Mouse (Mus musculus) left cerebral cortex, postnatal 25 days (tissue): ENCODE measurements at regions not wholly inside any gene's neighbourhood (a gene's known extent, or its start where the extent isn't known, plus 50 kb on each side); places are given as distances from the start of the nearest gene placed in this dataset.

Source experiments
- DNase-seq, 2 experiments: peaks; one replicate each; pipeline ENCODE4 v3.0.0; 2022; ENCODE audit warnings: low spot score in 2 of 2, mixed read lengths in 1 of 2
- intact Hi-C: fragments of 180-260 bp; cut with DNase I; formaldehyde crosslinking; loops from one replicate; pipeline ENCODE4 v1.15.1; 2025

DNA sequence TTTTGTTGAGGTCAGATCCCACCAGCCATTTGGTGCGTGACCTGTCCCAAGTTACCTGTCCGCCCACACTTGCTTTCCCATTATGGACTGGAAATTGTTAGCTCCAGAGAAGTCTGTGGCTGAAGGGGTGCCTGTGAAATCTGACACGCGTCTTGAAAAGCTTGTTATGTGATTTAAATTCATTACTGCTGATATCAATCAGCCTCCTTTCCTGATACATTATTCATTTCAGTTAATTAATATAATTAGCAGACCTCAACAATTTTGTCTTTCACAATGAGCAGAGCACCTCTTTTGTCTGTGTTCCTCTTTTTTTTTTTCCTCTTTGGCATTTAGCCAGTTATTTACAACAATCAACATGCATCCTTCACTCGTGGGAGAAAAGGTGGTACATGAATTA, 58.6 kb upstream of the Grip1 start:
- intact Hi-C loops: no loop called here
- DNase-seq: no peak

DNA sequence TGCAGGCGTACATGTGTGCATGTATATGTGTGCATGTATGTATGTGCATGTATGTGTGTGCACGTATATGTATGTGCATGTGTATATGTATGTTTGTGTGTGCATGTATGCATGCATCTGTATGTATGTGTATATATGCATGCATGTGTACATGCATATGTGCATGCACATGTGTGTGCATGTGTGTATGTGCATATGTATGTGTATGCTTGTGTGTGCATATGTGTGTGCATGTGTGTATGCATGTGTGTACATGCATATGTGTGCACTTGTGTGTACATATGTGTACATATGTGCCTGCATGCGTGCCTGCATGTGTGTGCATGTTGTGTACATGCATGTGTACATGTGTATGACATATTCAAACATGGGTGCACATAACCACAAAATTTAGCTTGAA, 65.7 kb upstream of the Grip1 start:
- intact Hi-C loops: no loop called here
- no peak for DNase-seq

DNA sequence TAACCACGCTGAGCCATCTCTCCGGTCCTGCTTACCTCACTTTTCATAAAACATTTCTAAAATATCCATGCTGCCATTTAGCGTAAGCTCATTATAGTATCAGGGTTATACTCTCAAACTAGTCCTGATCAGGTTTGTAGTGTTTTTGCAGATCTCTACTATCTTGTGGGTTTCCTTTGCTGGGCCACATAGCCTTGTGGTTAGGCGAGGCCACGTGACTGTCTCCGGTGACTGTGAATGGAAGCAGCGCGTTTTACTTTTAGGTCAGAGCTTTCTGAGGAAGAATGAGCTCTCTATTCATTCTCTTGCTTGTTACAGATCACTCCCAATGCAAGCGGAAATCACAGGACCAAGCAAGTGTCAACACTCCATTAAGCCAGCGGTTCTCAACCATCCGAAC, 71.4 kb upstream of the Grip1 start:
- no peak for DNase-seq
- intact Hi-C loops: no loop called here

DNA sequence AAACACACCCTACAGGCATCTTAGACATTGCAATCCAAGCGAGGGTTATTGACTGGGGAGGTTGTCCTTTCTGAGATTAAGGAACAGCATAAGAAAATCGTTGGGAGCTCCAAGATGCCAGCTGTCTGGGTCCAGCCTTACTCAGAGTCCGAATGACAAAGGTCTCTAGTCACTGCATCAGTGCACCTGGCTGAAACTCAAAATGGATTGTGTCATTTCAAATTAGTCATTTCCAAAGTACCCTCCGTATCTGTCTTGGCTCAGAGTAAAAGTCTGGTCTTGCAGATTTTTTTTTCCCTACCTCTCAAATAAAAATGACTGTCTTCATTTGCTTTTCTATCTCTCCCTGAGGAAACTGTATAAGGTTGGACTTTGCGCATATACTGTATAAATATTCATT, 85.1 kb upstream of the Grip1 start:
- DNase-seq: no peak
- intact Hi-C loops: no loop called here

DNA sequence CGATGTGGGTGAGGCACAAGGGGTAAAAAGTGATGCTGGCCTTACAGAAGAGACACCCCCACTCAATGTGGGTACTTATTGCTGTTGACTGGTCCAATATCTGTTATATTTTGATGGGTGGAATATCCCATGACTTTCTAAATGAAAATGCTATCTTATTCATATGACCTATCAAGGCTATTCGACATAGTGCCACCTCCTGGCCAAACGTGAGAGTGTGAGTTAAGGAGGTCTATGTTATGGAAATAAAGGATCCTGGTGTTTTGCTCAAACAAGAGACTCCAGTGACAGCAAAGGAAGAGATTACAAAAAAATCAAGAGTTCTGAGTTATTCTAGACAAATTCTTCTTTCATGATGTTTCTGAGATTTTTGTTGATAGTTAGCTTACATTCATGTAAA, 90.0 kb upstream of the Grip1 start:
- intact Hi-C loops: loop anchor here (5.0 kb wide), 1 partner anchor 66 kb away; no protein-coding TSS in a partner anchor
- DNase-seq: peak; percentile 16 to 20

DNA sequence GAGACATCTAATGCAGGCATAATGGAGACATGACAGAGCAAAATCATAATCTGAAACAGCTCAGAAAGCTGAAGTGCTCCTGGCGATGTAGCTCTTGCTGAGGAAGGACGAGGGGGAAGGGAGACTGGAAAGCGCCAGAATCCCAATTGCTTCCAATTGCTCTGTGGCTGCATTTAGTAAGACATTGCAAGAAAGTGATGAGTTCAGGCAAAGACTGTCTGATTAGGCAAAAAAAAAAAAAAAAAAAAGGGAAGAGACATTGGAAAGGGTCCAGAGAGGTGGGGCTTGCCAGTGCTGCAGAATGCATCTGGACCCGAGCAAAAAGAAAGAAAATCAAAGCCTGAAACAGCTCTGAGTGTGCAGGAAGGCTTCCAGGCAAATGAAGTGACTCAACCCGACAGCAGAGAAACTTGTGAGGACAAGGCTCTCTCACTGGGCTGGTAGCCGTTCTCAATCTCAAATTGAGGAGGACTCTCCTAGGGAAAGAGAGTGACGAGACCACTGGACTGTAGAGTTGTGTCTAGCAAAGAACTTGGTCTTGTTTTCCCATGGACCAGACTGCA, 94.8 kb upstream of the Grip1 start:
- peak; percentile 13 to 59 for DNase-seq
- intact Hi-C loops: no loop called here

DNA sequence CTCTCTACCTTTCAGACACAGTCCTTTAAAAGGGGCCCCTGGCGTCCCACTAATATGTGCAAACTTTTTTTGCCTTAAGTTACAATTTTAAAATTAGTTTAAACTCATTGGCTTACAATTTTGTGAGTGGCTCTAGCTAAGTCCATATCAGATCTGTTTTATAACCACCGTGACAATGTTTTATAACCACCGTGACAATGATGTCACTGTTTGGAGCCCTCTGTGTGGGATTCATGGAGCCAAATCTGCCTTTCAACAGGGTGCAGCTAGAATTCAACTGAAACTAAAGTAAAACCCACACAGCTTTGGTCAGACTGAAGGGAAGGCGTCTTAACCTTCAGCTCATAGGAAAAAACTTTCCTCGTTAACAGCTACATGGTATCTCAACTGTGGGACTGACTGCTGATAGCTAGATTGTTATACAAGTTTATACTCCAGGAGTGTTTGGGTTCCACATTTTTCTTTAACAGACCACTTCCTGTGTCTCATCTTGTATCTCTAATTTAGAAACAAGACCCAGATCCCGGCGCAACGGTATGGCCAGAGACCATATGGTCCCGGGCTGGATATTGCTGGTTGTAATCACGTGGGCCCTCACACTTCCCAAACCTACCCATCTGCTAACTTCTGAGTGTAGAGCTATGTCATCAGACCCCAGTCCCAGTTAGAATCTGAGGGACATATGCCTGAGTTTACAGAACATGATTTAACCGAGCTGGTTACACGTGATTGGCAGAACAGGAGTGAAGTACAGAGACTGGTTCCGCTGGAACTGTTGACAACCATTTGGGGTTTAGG, 102.7 kb upstream of the Cand1 start:
- intact Hi-C loops: no loop called here
- DNase-seq: peak in 1 of 2 experiments; percentile 77

DNA sequence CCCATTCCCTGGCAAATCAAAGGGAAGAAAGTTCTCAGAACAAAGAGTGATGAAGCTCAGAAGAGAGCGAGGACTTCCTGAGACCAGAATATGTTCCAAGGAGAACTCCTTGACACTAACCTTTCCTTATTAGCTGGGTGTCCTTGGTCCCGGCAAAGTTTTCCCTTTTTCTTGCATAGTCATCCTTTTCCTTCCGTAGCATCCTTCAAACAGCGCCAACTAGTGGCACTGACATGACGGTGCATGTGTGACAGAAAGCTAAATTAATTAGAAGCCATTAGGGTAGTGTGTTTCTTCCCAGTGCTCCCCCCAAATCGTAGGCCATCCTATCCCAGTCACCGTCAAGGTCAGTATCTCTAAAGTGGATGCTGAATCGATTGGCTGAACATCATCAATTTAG, 100.5 kb upstream of the Cand1 start:
- DNase-seq: no peak
- intact Hi-C loops: no loop called here

DNA sequence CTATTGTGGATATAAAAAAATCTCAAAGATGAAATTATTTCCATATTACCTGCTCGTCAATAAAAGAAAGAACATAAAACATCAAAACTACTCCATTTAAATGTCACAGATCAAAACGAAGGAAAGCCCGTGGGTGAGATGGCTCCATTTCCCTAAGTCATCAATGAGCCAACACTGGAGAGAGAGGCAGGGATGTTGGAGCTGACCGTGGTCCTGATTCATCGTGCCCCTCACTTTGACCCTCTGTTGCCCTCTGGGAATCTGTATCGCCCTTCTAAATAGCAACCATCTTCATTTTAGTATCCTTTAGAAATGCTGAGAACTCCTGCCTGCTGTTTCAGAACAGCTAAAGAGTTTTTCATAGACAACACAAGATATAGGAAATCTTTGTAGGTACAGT, 87.1 kb upstream of the Cand1 start:
- DNase-seq: no peak
- intact Hi-C loops: no loop called here

DNA sequence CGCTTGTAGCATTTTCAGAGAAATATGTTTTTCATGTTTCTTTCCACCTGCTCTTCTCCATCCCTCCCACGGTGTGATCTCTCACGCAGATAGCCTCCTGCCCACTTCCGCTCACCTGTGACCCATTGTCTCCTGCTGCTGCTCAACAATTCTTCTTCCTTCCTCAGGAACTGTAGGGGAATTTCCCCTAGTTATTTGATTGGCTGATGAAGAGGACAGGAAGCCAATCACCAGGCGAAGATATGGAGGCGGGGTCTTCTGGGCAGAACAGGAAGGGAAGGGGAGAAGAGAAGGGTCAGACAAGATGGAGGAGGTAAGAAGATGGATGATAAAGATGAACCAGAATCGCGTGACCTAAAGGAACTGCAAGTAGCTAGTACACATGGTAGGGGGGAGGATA, 80.1 kb upstream of the Cand1 start:
- no peak for DNase-seq

DNA sequence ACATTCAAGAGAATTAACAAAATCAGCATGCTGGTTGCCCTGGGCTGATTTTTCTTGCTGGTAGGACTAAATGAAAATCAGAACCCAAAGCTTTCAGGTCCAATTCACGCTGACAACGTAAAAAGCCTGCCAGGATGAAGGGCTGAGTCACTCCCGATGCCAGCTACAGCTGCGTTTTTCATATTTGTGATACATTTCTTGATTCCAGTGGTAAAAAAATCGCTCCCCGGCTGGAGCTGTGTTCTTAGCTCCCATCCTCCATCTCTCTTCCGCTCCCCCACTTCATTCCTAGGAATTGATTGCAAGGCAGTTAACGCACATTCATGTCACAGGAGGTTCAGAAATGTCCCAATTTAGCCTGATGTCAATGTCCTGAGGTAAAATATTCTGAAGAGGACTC, 78.6 kb upstream of the Cand1 start:
- DNase-seq: peak; percentile 18 to 63
- intact Hi-C loops: no loop called here

More for the DNA sequence above, 80.1 kb upstream of the Cand1 start:
- intact Hi-C loops: no loop called here

DNA sequence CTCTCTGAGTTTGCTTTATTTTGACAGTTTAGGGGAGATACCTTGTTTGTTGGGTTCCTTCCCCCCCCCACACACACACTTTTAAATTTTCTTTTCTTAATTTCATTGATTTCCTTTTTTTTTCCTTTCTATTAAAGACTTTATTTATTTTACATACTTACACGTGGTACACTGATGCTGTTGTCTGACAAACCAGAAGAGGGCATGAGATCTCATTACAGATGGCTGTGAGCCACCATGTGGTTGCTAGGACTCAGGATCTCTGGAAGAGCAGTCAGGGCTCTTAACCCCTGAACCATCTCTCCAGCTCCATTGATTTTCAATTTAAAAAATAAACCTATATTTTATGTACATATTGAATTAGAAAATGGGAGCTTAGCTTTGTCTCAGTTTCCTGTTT, 71.7 kb upstream of the Cand1 start:
- no peak for DNase-seq
- intact Hi-C loops: no loop called here

DNA sequence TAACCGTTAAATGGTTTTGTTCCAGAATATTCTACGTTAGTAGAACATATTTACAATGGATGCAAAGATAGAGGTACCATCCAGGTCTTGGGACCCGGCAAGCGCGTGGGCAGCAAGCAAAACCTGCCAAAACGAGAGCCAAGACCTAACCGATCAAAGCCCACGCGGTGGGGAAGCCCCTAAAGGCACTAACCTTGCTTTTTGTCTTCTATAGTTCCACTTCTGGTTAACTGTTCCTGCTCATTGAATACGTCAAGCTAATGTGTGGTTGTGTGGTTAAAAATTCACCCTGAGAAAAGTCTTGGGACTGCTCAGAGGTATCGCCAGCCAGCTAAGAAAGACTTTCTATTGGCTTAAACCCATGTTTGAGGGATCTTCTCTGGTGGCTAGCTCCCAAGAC, 55.9 kb upstream of the Cand1 start:
- intact Hi-C loops: loop anchor here (5.0 kb wide), 1 partner anchor 67 kb away; no protein-coding TSS in a partner anchor
- DNase-seq: no peak

DNA sequence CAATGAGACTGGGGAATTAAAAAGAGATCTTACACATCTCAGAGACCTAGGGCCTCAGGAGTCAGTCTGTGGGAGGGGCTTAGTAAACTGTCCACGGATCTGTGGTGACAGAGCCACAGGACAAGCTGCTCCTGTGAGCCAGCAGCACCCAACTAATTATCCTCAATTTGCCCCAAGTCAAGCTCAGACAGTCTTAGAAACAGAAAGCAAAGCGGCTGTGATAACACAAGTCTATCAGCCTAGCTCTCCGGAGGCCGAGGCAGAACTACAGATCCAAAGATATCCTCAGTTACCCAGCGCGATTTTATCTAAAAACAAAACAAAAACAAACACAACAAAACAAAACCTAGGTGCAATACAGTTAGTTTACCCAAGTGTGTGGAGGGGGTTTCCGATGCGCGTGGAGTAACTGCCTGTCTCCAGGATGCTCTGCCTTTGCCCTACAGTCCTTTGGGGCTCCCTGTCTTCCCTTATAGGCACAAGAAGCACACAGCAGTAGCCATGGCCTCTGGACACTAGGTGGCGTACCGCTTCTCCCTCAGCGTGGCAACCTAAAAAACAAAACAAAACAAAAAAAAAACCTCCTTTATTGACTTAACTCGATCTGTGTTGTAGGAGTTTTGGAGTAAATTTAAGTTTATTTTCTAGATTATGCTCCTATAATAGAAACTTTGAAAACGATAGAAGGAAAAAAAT, 54.7 kb upstream of the Cand1 start:
- peak; percentile 39 to 50 for DNase-seq
- intact Hi-C loops: loop anchor here (5.0 kb wide), 2 partner anchors 68 to 348 kb away; no protein-coding TSS in a partner anchor

DNA sequence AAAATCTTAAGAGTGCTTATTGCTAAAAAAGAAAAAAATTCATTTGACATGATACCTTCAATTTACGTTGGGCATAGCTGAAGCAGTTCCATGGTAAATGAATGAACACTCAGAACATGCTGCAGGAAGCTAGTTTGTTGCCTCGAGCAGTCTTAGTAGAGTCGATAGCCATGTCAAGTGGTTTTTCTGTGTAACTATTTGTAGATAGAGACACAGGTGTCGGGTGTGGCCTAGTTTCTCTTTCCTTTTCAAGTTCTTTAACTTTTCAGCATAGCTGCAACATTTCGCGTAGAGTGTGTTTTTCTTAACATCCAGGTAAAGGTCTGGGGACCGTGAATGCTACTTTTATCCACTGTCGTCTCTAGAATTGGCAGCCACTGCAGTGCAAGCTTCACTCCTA, 53.5 kb upstream of the Cand1 start:
- no peak for DNase-seq
- intact Hi-C loops: loop anchor here (5.0 kb wide), 1 partner anchor 349 kb away; no protein-coding TSS in a partner anchor
